Mouse (Mus musculus) stomach, embryonic 15.5 days (tissue): ENCODE measurements at regions not wholly inside any gene's neighbourhood (a gene's known extent, or its start where the extent isn't known, plus 50 kb on each side); places are given as distances from the start of the nearest gene placed in this dataset.

ENCODE experiments used
- ATAC-seq: fragments of 200-750 bp; cut with Nextera tagmentation; 2 replicates; pipeline ENCODE4 v1.8.0; 2017; ENCODE audit warnings: low read depth, moderate number of reproducible peaks, moderate TSS enrichment; ENCODE audit not compliant: insufficient read depth, low FRiP score
- H3K27ac ChIP-seq: fragments of 300-500 bp; sonication (generic); 2 replicates; pipeline ENCODE4 v1.5.1; 2015; ENCODE audit warnings: mild to moderate bottlenecking, inconsistent platforms
- H3K27me3 ChIP-seq: fragments of 300-500 bp; sonication (generic); replicated peaks from 2 replicates; pipeline ENCODE4 v1.6.1; 2015; ENCODE audit warnings: inconsistent platforms
- H3K36me3 ChIP-seq: fragments of 300-500 bp; sonication (generic); 2 replicates; pipeline ENCODE4 v1.6.1; 2015; ENCODE audit warnings: inconsistent platforms
- H3K4me1 ChIP-seq: fragments of 300-500 bp; sonication (generic); 2 replicates; pipeline ENCODE4 v1.6.1; 2015; ENCODE audit warnings: inconsistent platforms
- H3K4me2 ChIP-seq: fragments of 300-500 bp; sonication (generic); 2 replicates; pipeline ENCODE4 v1.6.1; 2015; ENCODE audit warnings: mild to moderate bottlenecking, inconsistent platforms
- H3K4me3 ChIP-seq: fragments of 300-500 bp; sonication (generic); replicated peaks from 2 replicates; pipeline ENCODE4 v1.5.1; 2015; ENCODE audit warnings: inconsistent platforms
- H3K9ac ChIP-seq: fragments of 300-500 bp; sonication (generic); 2 replicates; pipeline ENCODE4 v1.6.1; 2015; ENCODE audit warnings: inconsistent platforms
- H3K9me3 ChIP-seq: fragments of 300-500 bp; sonication (generic); 2 replicates; pipeline ENCODE4 v1.6.1; 2016; ENCODE audit warnings: inconsistent platforms
- WGBS: fragments of 180-500 bp; shearing (Covaris S2); methylation state at CpG from one replicate; pipeline ENCODE4 v1.1.7; 2015; 5-methylcytosine and 5-hydroxymethylcytosine counted together

GRCm38 (mm10) chr14:101382838-101383237, 182.7 kb upstream of the Prr30 start:
- H3K4me1 ChIP-seq = no peaks in the 10 kb centered on the region
- no peak overlapping the region for H3K27ac ChIP-seq
- no peaks in the 10 kb centered on the region for H3K9me3 ChIP-seq
- no peak overlapping the region for H3K9ac ChIP-seq
- H3K36me3 ChIP-seq = no peaks in the 10 kb centered on the region
- 52% methylated on average over 6 of the region's 6 CpGs for WGBS
- peak; percentile 47; the same call in 1 of the 2 replicates for ATAC-seq
- no peak overlapping the region for H3K4me2 ChIP-seq
- H3K4me3 ChIP-seq = no peak overlapping the region
- H3K27me3 ChIP-seq = no peaks in the 10 kb centered on the region

- Histone ChIP-seq H3K4me1 (no peaks in the 10 kb centered on the region), H3K27me3 (no peaks in the 10 kb centered on the region), H3K36me3 (no peaks in the 10 kb centered on the region), H3K4me3 (no peak overlapping the region), H3K9me3 (no peaks in the 10 kb centered on the region), H3K9ac (no peak overlapping the region), H3K4me2 (no peak overlapping the region), H3K27ac (no peak overlapping the region)
- no peak for ATAC-seq
- WGBS = 52% methylated on average over 2 of the region's 2 CpGs
These were observed 181.8 kb upstream of the Prr30 start for GRCm38 (mm10) chr14:101381943-101382342.

- WGBS = 37% methylated on average over 4 of the region's 4 CpGs
- Histone ChIP-seq H3K9me3 (no peaks in the 10 kb centered on the region), H3K27me3 (no peaks in the 10 kb centered on the region), H3K4me2 (peak overlapping the region; percentile 53; the same call in 1 of the 2 replicates), H3K4me3 (no peak overlapping the region), H3K36me3 (no peaks in the 10 kb centered on the region), H3K9ac (no peak overlapping the region), H3K27ac (no peak overlapping the region), H3K4me1 (no peaks in the 10 kb centered on the region)
- 0 out of 2 replicates have a peak, but pooled peaks have one; percentile 21 for ATAC-seq
These were observed 179.5 kb upstream of the Prr30 start for GRCm38 (mm10) chr14:101379663-101380006.

- Histone ChIP-seq H3K4me1 (no peaks in the 10 kb centered on the region), H3K9ac (no peak overlapping the region), H3K27ac (no peak overlapping the region), H3K4me3 (peak overlapping the region; percentile 20; the same call in 1 of the 2 replicates), H3K4me2 (peak overlapping the region; percentile 53), H3K27me3 (no peaks in the 10 kb centered on the region), H3K9me3 (no peaks in the 10 kb centered on the region), H3K36me3 (no peaks in the 10 kb centered on the region)
- WGBS = 16% methylated on average over 21 of the region's 21 CpGs
- peak; percentile 76; the same call in 1 of the 2 replicates for ATAC-seq
These were observed 179.0 kb upstream of the Prr30 start for GRCm38 (mm10) chr14:101378965-101379662.

- WGBS = 82% methylated on average over 8 of the region's 8 CpGs
- no peak for ATAC-seq
- H3K4me2 ChIP-seq = peak overlapping the region; percentile 53; the same call in 1 of the 2 replicates
These were observed 178.4 kb upstream of the Prr30 start for GRCm38 (mm10) chr14:101378545-101378944.

GRCm38 (mm10) chr14:101376690-101377089, 176.6 kb upstream of the Prr30 start:
- Histone ChIP-seq H3K27ac (no peak overlapping the region), H3K27me3 (no peaks in the 10 kb centered on the region), H3K9me3 (no peaks in the 10 kb centered on the region), H3K4me1 (no peaks in the 10 kb centered on the region), H3K4me2 (no peak overlapping the region), H3K9ac (no peak overlapping the region), H3K4me3 (no peak overlapping the region), H3K36me3 (no peaks in the 10 kb centered on the region)
- 53% methylated on average over 1 of the region's 1 CpGs for WGBS
- no peak for ATAC-seq

More at GRCm38 (mm10) chr14:101378545-101378944, 178.4 kb upstream of the Prr30 start:
- Histone ChIP-seq H3K27me3 (no peaks in the 10 kb centered on the region), H3K4me1 (no peaks in the 10 kb centered on the region), H3K27ac (no peak overlapping the region), H3K4me3 (no peak overlapping the region), H3K36me3 (no peaks in the 10 kb centered on the region), H3K9me3 (no peaks in the 10 kb centered on the region), H3K9ac (no peak overlapping the region)

GRCm38 (mm10) chr14:101375833-101376232, 175.7 kb upstream of the Prr30 start:
- H3K27me3 ChIP-seq = no peaks in the 10 kb centered on the region
- no peak overlapping the region for H3K9ac ChIP-seq
- ATAC-seq = no peak
- H3K27ac ChIP-seq = no peak overlapping the region
- no peaks in the 10 kb centered on the region for H3K36me3 ChIP-seq
- no peaks in the 10 kb centered on the region for H3K9me3 ChIP-seq
- 46% methylated on average over 6 of the region's 6 CpGs for WGBS
- H3K4me1 ChIP-seq = no peaks in the 10 kb centered on the region
- H3K4me3 ChIP-seq = no peak overlapping the region
- H3K4me2 ChIP-seq = no peak overlapping the region

- no peaks in the 10 kb centered on the region for H3K36me3 ChIP-seq
- no peak overlapping the region for H3K4me3 ChIP-seq
- ATAC-seq = no peak
These were observed 173.7 kb upstream of the Prr30 start for GRCm38 (mm10) chr14:101373864-101374263.

GRCm38 (mm10) chr14:101359860-101360259, 159.7 kb upstream of the Prr30 start:
- 81% methylated on average over 2 of the region's 2 CpGs for WGBS
- Histone ChIP-seq H3K4me1 (no peaks in the 10 kb centered on the region), H3K9ac (no peak overlapping the region), H3K4me3 (no peak overlapping the region), H3K9me3 (no peaks in the 10 kb centered on the region), H3K27ac (no peak overlapping the region), H3K36me3 (no peaks in the 10 kb centered on the region), H3K4me2 (no peak overlapping the region), H3K27me3 (no peaks in the 10 kb centered on the region)
- ATAC-seq = no peak

More at GRCm38 (mm10) chr14:101373864-101374263, 173.7 kb upstream of the Prr30 start:
- no peak overlapping the region for H3K9ac ChIP-seq
- 90% methylated on average over 4 of the region's 4 CpGs for WGBS
- no peaks in the 10 kb centered on the region for H3K9me3 ChIP-seq
- no peak overlapping the region for H3K4me2 ChIP-seq
- no peak overlapping the region for H3K27ac ChIP-seq
- no peaks in the 10 kb centered on the region for H3K4me1 ChIP-seq
- H3K27me3 ChIP-seq = no peaks in the 10 kb centered on the region

GRCm38 (mm10) chr14:101353009-101353378, 152.9 kb upstream of the Prr30 start:
- no peak overlapping the region for H3K4me2 ChIP-seq
- ATAC-seq = no peak
- WGBS = 51% methylated on average over 3 of the region's 3 CpGs
- H3K36me3 ChIP-seq = no peaks in the 10 kb centered on the region
- no peaks in the 10 kb centered on the region for H3K4me1 ChIP-seq
- H3K9ac ChIP-seq = no peak overlapping the region
- H3K27me3 ChIP-seq = no peaks in the 10 kb centered on the region
- no peak overlapping the region for H3K4me3 ChIP-seq
- H3K27ac ChIP-seq = no peak overlapping the region
- no peaks in the 10 kb centered on the region for H3K9me3 ChIP-seq

GRCm38 (mm10) chr14:101352046-101353008, 152.2 kb upstream of the Prr30 start:
- no peak overlapping the region for H3K4me3 ChIP-seq
- H3K4me2 ChIP-seq = no peak overlapping the region
- H3K27ac ChIP-seq = no peak overlapping the region
- 27% methylated on average over 6 of the region's 6 CpGs for WGBS
- no peak overlapping the region for H3K9ac ChIP-seq
- H3K36me3 ChIP-seq = no peaks in the 10 kb centered on the region
- ATAC-seq = no peak; the same call in 1 of the 2 replicates
- no peaks in the 10 kb centered on the region for H3K27me3 ChIP-seq
- H3K4me1 ChIP-seq = no peaks in the 10 kb centered on the region
- no peaks in the 10 kb centered on the region for H3K9me3 ChIP-seq

- WGBS = 94% methylated on average over 1 of the region's 1 CpGs
- no peak overlapping the region for H3K27ac ChIP-seq
- no peaks in the 10 kb centered on the region for H3K36me3 ChIP-seq
These were observed 140.2 kb upstream of the Prr30 start for GRCm38 (mm10) chr14:101340331-101340730.

More at GRCm38 (mm10) chr14:101340331-101340730, 140.2 kb upstream of the Prr30 start:
- H3K4me2 ChIP-seq = no peak overlapping the region
- H3K9ac ChIP-seq = no peak overlapping the region
- H3K27me3 ChIP-seq = no peaks in the 10 kb centered on the region
- H3K4me1 ChIP-seq = no peaks in the 10 kb centered on the region
- no peaks in the 10 kb centered on the region for H3K9me3 ChIP-seq
- H3K4me3 ChIP-seq = no peak overlapping the region
- ATAC-seq = no peak
